Mouse (Mus musculus) frontal cortex, postnatal 36 days (tissue): ENCODE measurements around the gene Slc35f1.

Source experiments
- DNase-seq, 2 experiments: peaks; one replicate each; pipeline ENCODE4 v3.0.0; 2022; ENCODE audit warnings: low spot score in 2 of 2

Slc35f1 gene

GRCm38 (mm10) chr10:52923143-52923542 lies 232.8 kb downstream of the Slc35f1 start:
- peak; percentile 29 to 53 for DNase-seq

GRCm38 (mm10) chr10:52926330-52926729 lies 236.0 kb downstream of the Slc35f1 start:
- DNase-seq: no peak

- no peak for DNase-seq
Measured at GRCm38 (mm10) chr10:52932159-52932558, 241.8 kb downstream of the Slc35f1 start.

DNA sequence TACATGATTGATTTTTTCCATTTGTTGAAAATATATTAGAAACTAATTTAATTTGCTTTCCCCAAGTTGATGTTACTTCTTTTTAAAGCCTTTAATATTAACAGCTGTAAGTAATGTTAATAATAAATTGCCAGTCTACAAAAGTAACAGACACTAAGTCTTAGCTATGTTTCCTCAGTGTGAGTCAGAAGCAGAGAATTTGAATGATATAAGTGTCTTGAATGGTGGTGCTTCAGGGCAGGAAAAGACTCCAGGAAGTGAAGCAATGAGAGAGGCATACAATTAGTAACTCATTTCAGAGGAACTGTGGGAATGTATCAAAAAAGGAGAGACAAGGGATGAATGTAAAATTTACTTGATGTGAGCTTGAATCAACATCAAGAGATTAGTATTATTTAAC lies 244.3 kb downstream of the Slc35f1 start:
- DNase-seq: no peak

GRCm38 (mm10) chr10:52940111-52940830 lies 249.9 kb downstream of the Slc35f1 start:
- no peak for DNase-seq

- peak in 1 of 2 experiments; percentile 25 for DNase-seq
Measured at GRCm38 (mm10) chr10:52940831-52941216, 250.5 kb downstream of the Slc35f1 start.

GRCm38 (mm10) chr10:52952581-52952980 lies 262.2 kb downstream of the Slc35f1 start:
- peak in 1 of 2 experiments; percentile 64 for DNase-seq

- DNase-seq: no peak
Measured at GRCm38 (mm10) chr10:52956728-52957127, 266.4 kb downstream of the Slc35f1 start.

GRCm38 (mm10) chr10:52979251-52979650 lies 288.9 kb downstream of the Slc35f1 start:
- no peak for DNase-seq

- peak; percentile 38 to 77 for DNase-seq
Measured at GRCm38 (mm10) chr10:52982836-52983235, 292.5 kb downstream of the Slc35f1 start.

DNA sequence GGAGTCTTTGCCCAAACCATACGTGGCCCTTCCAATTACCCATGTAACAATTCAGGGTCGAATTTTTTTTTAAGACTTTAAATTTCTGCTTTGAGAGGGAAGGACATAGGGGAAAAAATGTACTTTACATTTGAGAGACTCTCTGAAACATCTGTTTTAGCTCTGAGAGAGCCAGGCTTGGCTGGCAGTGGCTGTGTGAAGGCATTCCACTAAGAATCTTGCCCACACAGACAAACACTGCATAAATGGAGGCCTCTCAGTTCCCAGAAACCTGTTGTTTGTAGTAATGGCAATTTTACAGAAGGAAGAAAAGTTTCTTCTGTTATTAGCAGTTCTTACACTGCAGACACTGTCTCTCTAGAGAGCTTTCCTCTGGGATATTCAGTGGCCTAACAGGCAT lies 301.9 kb downstream of the Slc35f1 start:
- DNase-seq: peak in 1 of 2 experiments; percentile 61

DNA sequence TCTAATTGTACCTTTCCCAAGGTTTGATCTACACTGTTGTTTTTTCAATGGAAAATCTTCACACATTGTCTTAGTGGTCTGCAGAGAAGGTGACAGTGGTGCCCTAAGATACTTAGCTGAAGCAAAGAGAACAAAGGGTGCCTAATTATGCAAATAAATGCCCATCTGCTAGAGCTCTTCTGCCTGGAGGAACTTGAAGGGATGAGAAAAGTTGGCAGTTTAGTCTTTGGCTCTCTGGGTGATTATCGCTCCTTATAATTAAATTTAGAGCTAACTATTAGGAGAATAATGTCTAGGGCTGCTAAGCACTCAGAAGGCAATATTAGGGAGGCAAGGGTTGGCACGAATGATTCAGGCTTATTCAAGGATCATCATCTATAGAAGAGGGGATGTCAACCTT lies 306.6 kb downstream of the Slc35f1 start:
- DNase-seq: no peak

- no peak for DNase-seq
Measured at GRCm38 (mm10) chr10:53001136-53001535, 310.8 kb downstream of the Slc35f1 start.

DNA sequence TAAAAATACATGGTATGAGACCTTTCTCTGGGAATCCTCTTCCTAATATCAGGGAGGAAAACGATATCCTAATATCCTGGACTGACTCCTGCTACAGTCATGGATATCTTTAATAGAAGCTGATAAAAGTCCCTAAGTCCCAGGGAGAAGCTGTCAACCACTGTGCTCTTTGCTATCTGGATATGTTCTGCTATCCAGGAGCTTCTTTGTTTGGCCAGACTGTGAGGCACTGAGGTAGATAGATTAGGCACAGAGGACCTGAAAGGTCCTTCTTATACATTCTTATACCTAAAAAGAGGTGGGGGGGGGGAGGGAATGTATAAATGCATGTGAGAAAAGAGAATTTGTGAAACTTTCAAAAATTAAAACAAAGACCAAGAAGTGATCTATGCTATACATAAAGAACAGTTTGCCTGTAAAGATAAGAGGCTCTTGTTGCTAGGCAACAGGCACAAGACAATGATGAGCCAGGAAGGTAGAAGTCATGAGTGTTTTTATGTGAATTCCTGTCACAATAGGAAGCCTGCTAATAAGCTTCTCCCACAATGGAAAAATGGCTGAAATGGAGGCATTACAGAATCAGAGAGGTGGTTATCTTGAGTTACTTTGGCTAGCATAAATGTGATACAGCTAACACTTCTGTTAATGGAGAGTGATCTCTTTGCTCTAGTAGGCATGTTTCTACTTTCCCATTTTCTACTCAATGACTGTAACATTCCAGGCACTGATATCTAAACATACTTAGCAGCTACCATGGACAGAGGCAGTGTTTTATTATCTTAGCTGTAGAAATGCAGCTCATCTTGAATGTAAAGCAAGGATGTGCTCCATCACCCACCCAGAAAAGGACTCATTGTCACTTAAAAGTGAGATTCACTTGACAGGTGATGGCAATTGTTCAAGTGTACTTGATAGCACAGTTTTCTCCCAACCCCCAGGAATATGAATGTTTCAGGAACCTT lies 316.2 kb downstream of the Slc35f1 start:
- no peak for DNase-seq

GRCm38 (mm10) chr10:53013878-53014277 lies 323.5 kb downstream of the Slc35f1 start:
- no peak for DNase-seq

GRCm38 (mm10) chr10:53028454-53028853 lies 338.1 kb downstream of the Slc35f1 start:
- DNase-seq: no peak

GRCm38 (mm10) chr10:53035202-53035601 lies 344.9 kb downstream of the Slc35f1 start:
- no peak for DNase-seq

DNA sequence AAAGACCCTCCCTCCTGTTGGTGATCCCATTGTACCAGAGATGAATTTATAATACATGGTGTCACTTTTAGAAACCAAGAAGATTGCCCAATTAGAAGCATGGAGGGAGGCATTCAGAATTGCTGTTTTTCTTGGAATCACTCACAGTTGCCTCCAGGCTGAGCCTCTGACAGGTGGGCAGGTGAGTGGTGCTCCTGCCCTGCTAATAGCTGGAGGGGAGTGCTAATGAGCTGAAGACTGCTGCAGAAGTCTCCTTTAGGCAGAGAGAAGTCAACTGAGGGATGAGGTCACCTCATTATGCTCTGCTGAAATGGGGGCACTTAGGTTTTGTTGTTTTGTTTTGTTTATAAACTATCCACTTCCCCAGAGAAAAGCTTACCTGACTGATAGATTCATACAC lies 355.6 kb downstream of the Slc35f1 start:
- no peak for DNase-seq

DNA sequence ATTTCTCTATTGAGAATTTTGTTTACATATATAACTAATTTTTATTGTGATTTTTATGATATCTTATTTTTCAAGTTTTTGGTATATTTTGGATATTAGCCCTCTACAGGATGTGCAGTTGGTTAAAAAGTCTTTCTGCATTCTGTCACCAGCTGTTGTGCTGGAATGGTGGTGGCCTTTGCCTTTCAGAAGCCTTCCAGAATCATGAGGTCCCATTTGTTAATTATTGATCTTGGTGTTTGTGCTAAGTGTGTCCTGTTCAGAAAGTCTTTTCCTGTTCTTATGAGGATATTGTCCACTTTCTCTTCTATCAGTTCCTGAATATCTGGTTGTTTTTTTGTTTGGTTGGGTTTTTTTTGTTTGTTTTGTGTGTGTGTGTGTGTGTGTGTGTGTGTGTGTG lies 362.2 kb downstream of the Slc35f1 start:
- DNase-seq: no peak

DNA sequence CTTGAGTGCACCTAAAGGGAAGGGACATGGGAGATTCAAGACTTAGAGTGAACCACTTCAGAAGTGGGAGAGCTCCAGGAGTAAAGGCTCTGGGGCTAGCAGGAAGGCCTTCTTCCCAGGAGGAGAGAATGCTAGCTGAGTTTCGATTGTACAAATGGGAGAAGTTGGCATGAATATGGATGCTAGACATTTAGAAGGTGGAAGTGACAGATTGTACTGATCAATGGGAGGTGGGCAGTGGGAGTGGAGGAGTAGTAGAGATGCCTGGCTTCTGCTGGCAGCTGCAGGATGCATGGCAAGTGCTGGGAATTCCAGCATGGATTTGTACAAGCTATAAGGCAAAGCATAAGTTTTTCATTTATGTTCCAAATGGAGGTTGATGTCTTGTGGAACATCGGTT lies 370.4 kb downstream of the Slc35f1 start:
- peak; percentile 18 to 36 for DNase-seq

GRCm38 (mm10) chr10:53062741-53063140 lies 372.4 kb downstream of the Slc35f1 start:
- no peak for DNase-seq

GRCm38 (mm10) chr10:53087811-53088210 lies 397.5 kb downstream of the Slc35f1 start:
- DNase-seq: no peak

DNA sequence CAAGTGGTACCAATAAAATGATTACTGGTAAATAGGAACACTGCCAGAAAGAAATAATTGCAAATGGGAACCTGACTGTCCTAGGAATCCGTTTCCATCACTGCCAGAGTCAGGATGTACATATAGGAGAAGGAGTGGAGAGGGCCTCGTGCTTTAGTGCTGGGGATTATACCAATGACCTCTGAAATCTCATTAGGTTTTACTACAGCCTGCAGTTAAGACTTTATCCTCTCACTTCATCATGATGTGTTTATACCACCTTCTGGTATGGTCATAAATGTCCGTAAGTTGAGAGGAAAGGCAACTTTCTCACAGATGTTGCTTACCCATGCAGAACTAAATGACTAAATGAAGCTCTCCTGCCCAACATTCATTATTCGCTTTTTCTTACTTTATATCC lies 401.2 kb downstream of the Slc35f1 start:
- DNase-seq: no peak
